Mouse (Mus musculus): ENCODE data around the gene Scfd2. TPM values are rescaled to one million over a fixed set of nuclear protein-coding genes. Genes with fewer than 3 reads are reported as not detected.

Gene Scfd2
- total RNA-seq, 2 experiments from 2014 or later, result 26.8 to 34.0 TPM

- intact Hi-C loops (cut with DNase I), result no loop called here
- DNase-seq (ENCODE audit: low spot score in 2 of 2), result no peak
Measured at GRCm38 (mm10) chr5:74172208-74172607, 359.4 kb downstream of the Scfd2 start.

- no peak for DNase-seq (ENCODE audit: low spot score in 2 of 2)
- intact Hi-C loops (cut with DNase I), result no loop called here
Measured at GRCm38 (mm10) chr5:74171768-74172167, 359.8 kb downstream of the Scfd2 start.

DNA sequence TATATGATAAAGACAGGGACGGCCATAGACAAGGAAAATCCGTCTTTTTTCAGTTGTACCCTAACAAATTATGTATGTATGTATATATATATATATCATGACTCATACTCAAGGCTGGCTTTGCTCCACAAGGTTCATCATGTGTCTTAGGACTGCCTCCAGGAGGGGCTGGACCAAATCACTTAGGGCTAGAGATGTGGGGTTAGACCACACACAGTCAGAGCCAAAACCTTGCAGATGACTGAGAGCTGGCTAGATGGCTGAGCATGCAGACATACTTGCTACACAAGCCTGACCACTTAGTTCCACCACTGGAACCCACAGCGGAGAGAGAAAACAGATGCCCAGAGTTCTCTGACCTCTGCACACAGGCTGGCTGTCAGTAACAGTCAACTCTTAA lies 363.5 kb downstream of the Scfd2 start:
- no peak for DNase-seq (ENCODE audit: low spot score in 2 of 2)
- intact Hi-C loops (cut with DNase I), result no loop called here

- intact Hi-C loops (cut with DNase I), result no loop called here
Measured at GRCm38 (mm10) chr5:74166642-74167041, 364.9 kb downstream of the Scfd2 start.

GRCm38 (mm10) chr5:74164547-74164946 lies 367.0 kb downstream of the Scfd2 start:
- no peak for DNase-seq (ENCODE audit: low spot score in 2 of 2)
- intact Hi-C loops (cut with DNase I), result no loop called here

More at GRCm38 (mm10) chr5:74166642-74167041, 364.9 kb downstream of the Scfd2 start:
- no peak for DNase-seq (ENCODE audit: low spot score in 2 of 2)

DNA sequence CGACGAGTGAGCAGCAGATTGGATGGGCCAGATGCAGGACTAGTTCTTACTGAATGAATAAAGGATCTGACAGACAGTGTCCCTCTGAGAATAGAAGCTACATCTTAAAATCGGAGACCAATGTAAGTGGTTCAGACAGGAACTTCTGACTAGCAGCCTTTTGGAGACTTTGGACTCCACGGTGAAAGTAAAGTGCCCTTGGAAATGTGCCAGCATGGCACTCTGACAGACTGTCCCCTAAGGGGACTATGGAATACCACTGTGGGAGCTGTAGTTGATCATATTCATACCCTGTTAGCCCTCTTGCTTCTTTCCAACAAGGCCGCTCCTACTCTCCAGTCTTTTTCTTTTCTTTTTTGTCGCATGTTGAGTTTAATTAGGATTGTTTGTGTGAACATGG lies 368.4 kb downstream of the Scfd2 start:
- no peak for DNase-seq (ENCODE audit: low spot score in 2 of 2)
- intact Hi-C loops (cut with DNase I), result no loop called here

DNA sequence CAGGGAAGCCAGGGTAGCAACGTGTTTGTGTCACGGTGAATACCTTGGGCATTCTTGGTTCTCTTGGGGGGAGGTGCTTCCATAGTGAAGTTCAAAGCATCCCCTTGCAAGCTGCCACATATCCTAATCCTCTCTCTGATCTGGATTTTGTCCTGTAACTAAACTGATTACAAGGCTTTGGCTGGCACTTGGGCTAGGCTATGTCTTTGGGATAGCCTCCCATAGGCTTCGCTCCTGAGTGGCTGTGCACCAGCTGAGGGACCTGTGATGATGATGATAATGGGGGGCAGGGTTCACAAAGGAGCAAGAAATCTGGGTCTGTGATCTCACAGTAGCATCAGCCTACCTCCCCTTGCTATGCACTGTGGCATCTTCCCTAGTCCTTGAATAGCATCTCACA lies 369.5 kb downstream of the Scfd2 start:
- no peak for DNase-seq (ENCODE audit: low spot score in 2 of 2)
- intact Hi-C loops (cut with DNase I), result no loop called here

GRCm38 (mm10) chr5:74161297-74161926 lies 370.1 kb downstream of the Scfd2 start:
- intact Hi-C loops (cut with DNase I), result no loop called here
- DNase-seq (ENCODE audit: low spot score in 2 of 2), result no peak

GRCm38 (mm10) chr5:74160349-74160748 lies 371.2 kb downstream of the Scfd2 start:
- DNase-seq (ENCODE audit: low spot score in 2 of 2), result no peak
- intact Hi-C loops (cut with DNase I), result no loop called here

- no peak for DNase-seq (ENCODE audit: low spot score in 2 of 2)
- intact Hi-C loops (cut with DNase I), result no loop called here
Measured at GRCm38 (mm10) chr5:74159906-74160305, 371.7 kb downstream of the Scfd2 start.

DNA sequence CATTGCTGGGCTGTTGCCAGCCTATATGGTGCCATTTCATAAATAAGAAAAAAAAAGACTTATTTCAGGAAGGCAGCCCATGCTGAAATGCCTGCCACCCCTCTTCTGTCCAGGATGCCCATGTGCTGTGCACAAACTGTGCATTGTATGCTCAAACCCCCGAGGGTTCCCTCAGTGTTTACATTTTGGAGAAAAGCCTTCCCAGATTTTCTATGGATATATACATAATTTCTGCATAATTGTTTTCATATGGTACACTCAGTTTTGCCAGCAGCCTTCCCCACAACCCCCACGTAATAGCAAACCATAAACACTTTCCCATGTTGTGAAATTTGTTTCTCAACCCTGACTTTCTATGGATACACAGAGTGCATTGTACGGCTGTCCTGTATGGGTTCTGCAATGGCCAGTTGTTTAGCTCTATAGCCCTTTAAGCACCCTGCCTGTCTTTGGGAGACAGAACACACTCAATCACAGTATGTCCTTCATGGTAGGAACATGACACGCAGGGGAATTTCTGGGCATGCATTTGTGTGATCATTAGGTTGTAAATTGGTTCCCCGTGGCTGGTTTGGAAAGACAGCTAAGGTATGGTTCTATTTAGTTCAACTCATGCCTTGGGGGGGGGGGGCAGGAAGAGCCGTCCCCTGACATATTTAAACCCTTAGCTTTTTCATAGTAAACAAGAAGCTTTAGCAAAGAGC lies 372.5 kb downstream of the Scfd2 start:
- intact Hi-C loops (cut with DNase I), result no loop called here
- DNase-seq (ENCODE audit: low spot score in 2 of 2), result no peak

DNA sequence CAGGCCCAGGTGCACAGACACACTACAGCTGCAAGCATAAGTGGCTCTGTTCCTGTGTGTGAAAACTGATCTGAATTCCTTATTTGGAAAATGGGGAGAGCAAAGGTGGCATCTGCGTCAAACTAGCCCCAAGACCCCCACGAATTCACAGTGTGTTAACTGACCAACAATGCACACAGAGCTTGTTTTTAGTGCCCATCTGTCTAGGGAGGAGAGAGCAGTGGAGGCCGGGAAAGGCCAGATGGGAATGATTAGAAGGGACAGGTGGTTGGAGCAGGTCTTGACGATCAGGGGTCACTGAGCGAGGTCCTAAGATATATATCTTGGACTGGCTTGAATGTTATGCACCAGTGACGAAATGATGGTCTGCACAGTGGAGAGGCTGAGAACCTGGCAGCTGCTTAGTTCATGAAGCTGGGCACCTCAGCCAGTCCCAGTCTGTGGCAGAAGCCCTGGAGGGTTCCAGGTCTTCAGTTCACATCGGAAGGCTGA lies 375.7 kb downstream of the Scfd2 start:
- DNase-seq (ENCODE audit: low spot score in 2 of 2), result no peak
- intact Hi-C loops (cut with DNase I), result no loop called here

Other genes starting within 250 kb of the Scfd2 start
- gene Fip1l1, start 3.7 kb upstream of the Scfd2 start, total RNA-seq (2021), result 10 to 100 TPM; 55.5 to 71.2 TPM
- gene Lnx1, start 171.2 kb upstream of the Scfd2 start, total RNA-seq (2021), result 10 to 100 TPM; 25.1 to 25.8 TPM